Mouse (Mus musculus): ENCODE measurements at regions not wholly inside any gene's neighbourhood (a gene's known extent, or its start where the extent isn't known, plus 50 kb on each side); places are given as distances from the start of the nearest gene placed in this dataset.

DNA sequence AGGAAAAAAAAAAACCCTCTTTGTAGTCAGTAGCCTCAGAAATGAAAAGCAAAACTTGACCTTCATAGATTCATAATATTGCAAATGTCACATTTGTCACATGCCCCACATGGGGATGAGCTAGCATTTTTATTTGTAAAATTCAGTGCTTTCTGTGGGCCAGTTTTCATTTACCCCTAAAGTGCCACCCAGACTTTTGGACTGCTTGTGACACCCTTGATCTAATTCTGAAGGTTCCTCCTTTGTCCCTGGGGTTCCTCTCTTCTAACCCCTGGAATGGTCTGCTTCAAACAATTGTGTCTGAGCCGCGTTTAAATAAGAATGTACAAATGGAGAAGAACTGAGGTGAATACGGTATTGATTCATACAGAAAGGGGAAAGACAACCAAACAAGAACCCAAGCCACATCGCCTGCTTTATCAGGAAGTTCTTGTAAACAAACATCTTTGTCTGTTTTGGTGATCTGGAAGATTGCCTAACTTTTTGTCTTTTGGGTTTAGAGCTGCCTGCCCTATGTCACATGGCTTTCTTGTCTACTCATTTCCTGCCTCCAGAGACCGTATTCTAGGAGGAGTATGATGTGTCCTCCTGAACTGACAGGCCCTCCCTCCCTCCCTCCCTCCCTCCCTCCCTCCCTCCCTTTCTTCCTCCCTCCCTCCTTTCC, 203.1 kb upstream of the Gm9833 start:
- Histone ChIP-seq H3K9me3 (replicated peaks) (no peaks in the 10 kb centered on the region), H3K36me3 (no peaks in the 10 kb centered on the region), H3K27me3 (replicated peaks) (no peaks in the 10 kb centered on the region), H3K4me1 (0 out of 2 replicates have a peak, but pooled peaks cover 3% of the 10 kb centered on the region), H3K4me3 (no peak overlapping the region), H3K27ac (no peak overlapping the region), H3K4me2 (no peak overlapping the region), H3K9ac (no peak overlapping the region)
- no peak for ATAC-seq
- 16% methylated on average over 5 of the region's 5 CpGs for WGBS (ENCODE audit: insufficient replicate concordance)

DNA sequence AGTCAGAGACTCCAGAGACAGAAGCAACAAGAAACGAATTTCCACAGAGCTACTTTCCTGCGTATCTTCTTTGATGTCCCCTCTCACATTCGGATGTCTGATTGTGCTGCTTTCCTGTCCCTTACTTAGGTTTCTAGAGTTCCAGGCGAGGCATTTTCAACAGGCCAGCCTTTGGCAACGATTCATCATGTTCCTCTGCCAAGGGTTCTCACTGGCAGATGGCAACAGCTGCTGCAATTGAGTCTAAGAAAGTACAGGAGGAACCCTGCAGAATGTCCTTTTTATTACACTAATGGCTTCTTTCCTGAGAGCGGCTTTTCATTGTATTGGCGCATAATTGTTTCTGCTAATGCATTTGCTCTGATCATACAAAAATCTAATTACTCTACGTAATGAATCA, 202.3 kb upstream of the Gm9833 start:
- ATAC-seq: no peak
- Histone ChIP-seq H3K4me1 (0 out of 2 replicates have a peak, but pooled peaks cover 3% of the 10 kb centered on the region), H3K4me3 (no peak overlapping the region), H3K9me3 (replicated peaks) (no peaks in the 10 kb centered on the region), H3K27ac (no peak overlapping the region), H3K36me3 (no peaks in the 10 kb centered on the region), H3K4me2 (no peak overlapping the region), H3K27me3 (replicated peaks) (no peaks in the 10 kb centered on the region), H3K9ac (no peak overlapping the region)
- WGBS (ENCODE audit: insufficient replicate concordance): 54% methylated on average over 8 of the region's 8 CpGs

DNA sequence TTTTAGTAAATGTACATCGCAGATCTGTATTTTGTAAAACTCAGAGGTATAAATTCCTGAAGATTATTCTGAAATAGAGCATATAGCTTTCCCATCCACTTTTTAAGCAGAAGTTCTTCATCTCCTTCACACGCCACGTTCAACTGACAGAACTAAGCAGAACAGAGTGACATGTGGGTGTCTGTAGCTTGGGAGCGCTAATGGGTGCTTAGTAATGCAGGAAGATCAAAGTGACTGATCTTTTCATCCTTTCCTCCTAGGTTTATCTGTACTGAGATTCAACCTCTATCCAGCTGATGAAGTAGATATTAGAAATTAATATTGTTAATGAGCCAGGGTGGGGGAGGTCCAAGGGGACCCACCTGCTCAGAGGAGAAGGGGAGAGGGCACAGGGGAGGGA, 201.8 kb upstream of the Gm9833 start:
- Histone ChIP-seq H3K27ac (no peak overlapping the region), H3K9ac (no peak overlapping the region), H3K4me2 (no peak overlapping the region), H3K4me1 (0 out of 2 replicates have a peak, but pooled peaks cover 3% of the 10 kb centered on the region), H3K4me3 (no peak overlapping the region), H3K27me3 (replicated peaks) (no peaks in the 10 kb centered on the region), H3K9me3 (replicated peaks) (no peaks in the 10 kb centered on the region), H3K36me3 (no peaks in the 10 kb centered on the region)
- no peak for ATAC-seq
- 55% methylated on average over 4 of the region's 4 CpGs for WGBS (ENCODE audit: insufficient replicate concordance)

DNA sequence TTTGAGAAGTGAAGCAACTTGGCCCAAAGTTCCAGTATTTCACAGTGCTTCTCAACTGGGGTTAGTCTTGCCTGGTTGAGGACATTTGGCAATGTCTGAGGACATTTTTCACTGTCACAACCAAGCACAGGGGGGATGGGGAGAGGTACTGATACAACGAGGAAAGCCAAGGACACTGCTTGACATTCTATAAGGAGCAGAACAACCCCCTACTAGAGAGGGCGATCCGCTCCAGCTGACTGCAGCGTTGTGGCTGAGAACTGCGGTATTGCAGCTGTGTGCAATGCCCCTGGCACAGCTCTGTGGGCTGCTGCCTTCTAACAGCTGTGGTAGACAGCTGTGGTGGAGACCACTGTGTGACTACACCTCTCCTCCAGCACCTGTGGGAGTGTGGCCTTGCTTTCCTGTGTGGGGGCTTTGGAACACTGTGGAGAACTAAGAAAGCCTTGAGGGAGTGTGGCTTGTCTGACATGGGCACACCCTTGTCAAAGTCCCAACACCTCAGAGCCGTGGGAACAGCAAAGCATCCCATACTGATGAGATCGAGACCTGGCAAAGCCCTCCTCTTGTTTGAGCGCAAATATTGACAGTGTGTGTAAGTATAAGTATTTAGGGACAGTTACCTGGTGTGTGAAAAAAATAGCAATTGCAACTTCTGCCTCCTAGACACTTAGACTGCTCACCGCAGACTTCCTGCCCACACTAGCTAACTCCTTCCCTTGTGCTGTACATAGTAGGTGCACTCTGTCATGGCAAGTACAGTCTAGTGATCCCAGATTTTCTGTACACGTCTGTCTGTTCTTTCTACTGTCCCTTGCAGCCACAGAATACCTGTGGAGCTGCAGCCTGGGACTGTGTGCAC, 200.9 kb upstream of the Gm9833 start:
- ATAC-seq: no peak; the same call in 1 of the 2 replicates
- Histone ChIP-seq H3K4me3 (no peak overlapping the region), H3K9ac (no peak overlapping the region), H3K36me3 (no peaks in the 10 kb centered on the region), H3K9me3 (replicated peaks) (no peaks in the 10 kb centered on the region), H3K4me2 (no peak overlapping the region), H3K27ac (no peak overlapping the region), H3K27me3 (replicated peaks) (no peaks in the 10 kb centered on the region), H3K4me1 (0 out of 2 replicates have a peak, but pooled peaks cover 3% of the 10 kb centered on the region)
- WGBS (ENCODE audit: insufficient replicate concordance): 39% methylated on average over 10 of the region's 10 CpGs

DNA sequence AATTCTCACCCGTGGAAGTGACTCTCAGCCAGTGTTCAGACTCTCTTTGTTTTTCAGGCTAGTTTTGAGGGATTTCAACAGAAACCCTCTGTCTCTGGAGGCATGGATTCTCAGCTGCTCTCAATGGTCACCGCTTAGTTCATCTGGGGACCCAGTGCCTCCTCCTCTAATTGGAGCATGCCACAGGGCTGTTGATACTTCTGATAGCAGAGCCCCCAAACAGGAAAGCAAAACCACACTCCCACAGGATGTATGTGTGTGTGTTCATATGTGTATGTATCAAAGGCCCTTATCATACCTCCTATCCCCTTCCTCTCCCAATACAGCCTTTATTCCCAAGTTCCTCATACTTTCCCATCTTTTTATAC, 200.3 kb upstream of the Gm9833 start:
- 32% methylated on average over 2 of the region's 2 CpGs for WGBS (ENCODE audit: insufficient replicate concordance)

DNA sequence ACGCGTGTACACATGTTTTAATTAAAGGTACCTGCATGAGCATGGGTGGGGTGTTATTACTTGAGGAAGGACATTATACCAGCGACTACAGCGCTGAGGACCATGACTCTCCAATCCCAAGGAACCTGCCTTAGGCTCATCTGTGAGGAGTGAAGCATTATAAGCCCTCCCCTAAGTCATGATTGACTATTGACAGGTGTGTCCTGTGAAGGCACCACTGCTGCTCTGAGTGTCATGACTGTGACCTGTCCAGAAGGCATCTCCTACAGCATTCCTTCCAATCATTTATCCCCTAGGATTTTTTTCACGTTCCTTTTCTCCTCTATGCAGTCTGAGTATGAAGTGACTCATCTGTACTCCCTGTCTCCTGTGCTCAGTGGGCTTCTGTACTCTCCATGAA, 199.9 kb upstream of the Gm9833 start:
- Histone ChIP-seq H3K9ac (no peak overlapping the region), H3K27ac (no peak overlapping the region), H3K9me3 (replicated peaks) (no peaks in the 10 kb centered on the region), H3K4me1 (0 out of 2 replicates have a peak, but pooled peaks cover 3% of the 10 kb centered on the region), H3K36me3 (no peaks in the 10 kb centered on the region), H3K4me2 (no peak overlapping the region), H3K4me3 (no peak overlapping the region), H3K27me3 (replicated peaks) (no peaks in the 10 kb centered on the region)
- 65% methylated on average over 5 of the region's 5 CpGs for WGBS (ENCODE audit: insufficient replicate concordance)
- ATAC-seq: no peak

More for the DNA sequence above, 200.3 kb upstream of the Gm9833 start:
- Histone ChIP-seq H3K4me2 (no peak overlapping the region), H3K4me3 (no peak overlapping the region), H3K9me3 (replicated peaks) (no peaks in the 10 kb centered on the region), H3K36me3 (no peaks in the 10 kb centered on the region), H3K9ac (no peak overlapping the region), H3K4me1 (0 out of 2 replicates have a peak, but pooled peaks cover 3% of the 10 kb centered on the region), H3K27me3 (replicated peaks) (no peaks in the 10 kb centered on the region), H3K27ac (no peak overlapping the region)
- ATAC-seq: no peak

DNA sequence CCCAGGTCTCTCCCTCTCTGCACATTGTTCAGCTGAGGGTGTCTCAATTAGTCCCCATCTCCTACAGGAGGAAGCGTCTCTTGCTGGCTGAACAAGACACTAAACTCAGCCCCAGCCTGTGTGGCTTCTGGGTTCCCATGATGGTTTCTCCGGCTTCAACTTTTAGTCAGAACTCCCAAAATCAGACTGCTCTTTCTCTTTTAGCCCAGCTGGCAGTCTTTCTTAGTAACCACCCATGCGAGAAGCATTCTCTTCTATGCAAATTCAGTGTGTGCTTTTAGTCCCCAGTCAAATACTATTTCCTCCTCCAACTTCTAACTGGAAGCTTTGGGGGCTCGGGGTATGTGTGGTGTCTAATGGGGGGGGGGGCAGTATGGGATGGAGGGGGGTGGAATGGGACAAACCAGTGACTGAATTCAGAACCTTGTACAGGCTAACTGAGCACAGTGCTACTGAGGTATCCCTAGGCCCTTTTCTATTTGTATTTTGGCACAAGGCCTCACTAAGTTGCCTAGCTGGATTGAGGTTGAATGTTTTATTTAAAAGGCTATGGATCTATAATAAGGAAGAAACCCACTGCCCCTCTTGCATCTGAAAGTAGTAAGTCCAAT, 194.9 kb upstream of the Gm9833 start:
- no peak overlapping the region for H3K4me2 ChIP-seq
- no peaks in the 10 kb centered on the region for H3K9me3 ChIP-seq (replicated peaks)
- no peaks in the 10 kb centered on the region for H3K27me3 ChIP-seq (replicated peaks)
- H3K27ac ChIP-seq: no peak overlapping the region
- 57% methylated on average over 4 of the region's 4 CpGs for WGBS (ENCODE audit: insufficient replicate concordance)
- H3K36me3 ChIP-seq: no peaks in the 10 kb centered on the region
- H3K9ac ChIP-seq: no peak overlapping the region
- H3K4me1 ChIP-seq: no peaks in the 10 kb centered on the region
- no peak for ATAC-seq
- no peak overlapping the region for H3K4me3 ChIP-seq

DNA sequence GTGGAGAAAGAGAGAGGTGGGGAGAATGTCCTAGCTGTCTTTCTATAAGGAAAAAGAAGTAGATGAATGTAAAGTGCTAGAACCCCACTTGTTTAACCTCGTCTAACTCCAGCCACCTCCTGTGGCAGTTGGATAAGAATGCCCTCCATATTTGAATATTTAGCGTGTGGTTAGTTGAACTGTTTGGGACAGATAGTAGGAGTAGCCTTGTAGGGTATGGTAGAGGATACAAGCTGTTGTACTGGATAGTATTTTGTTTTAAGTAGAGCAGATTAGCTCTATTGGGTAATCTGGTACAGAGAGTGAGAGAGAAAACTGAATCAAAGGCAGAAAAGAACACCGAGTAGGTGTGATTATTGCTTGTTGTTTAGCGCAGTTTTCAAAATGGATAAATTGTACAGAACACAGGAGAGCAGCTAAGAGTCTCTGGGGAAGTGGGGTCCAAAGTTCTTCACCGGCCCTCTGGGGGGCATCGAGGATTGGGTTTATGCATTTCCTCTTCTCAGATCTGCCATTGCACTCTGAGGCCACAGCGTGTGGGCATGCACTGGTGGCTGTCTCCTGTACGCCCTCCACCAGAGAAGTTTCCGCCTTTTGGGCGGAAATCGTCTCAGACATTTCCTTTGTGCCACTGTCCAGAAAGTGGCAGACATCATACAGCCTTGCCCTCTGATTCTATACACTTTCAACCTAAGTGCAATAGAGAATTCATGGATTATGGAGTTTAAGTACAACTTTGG, 192.3 kb upstream of the Gm9833 start:
- Histone ChIP-seq H3K36me3 (no peaks in the 10 kb centered on the region), H3K4me3 (no peak overlapping the region), H3K27me3 (replicated peaks) (no peaks in the 10 kb centered on the region), H3K4me2 (no peak overlapping the region), H3K9me3 (replicated peaks) (no peaks in the 10 kb centered on the region), H3K27ac (no peak overlapping the region), H3K4me1 (no peaks in the 10 kb centered on the region), H3K9ac (no peak overlapping the region)
- ATAC-seq: no peak
- WGBS (ENCODE audit: insufficient replicate concordance): 65% methylated on average over 11 of the region's 11 CpGs

DNA sequence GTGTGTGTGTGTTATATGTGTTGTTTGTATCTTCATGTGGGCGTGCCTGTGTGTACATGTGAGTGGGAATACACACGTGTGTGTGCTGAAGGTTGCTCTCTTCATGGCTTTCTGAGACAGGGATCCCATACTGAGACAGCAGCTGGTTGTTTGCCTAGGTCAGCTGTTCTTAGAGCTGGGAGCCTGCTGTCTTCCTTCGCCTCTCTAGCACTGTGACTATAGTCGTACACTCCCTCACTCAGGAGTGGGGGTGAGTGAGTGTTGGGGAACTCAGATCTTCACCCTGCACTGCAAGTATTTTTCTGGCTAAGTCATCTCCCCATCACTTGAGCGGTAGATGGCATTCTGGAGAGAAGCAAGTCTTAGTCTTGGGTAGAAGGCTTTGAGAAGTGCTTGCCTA, 191.6 kb upstream of the Gm9833 start:
- ATAC-seq: no peak
- no peaks in the 10 kb centered on the region for H3K36me3 ChIP-seq
- WGBS (ENCODE audit: insufficient replicate concordance): 63% methylated on average over 5 of the region's 5 CpGs

DNA sequence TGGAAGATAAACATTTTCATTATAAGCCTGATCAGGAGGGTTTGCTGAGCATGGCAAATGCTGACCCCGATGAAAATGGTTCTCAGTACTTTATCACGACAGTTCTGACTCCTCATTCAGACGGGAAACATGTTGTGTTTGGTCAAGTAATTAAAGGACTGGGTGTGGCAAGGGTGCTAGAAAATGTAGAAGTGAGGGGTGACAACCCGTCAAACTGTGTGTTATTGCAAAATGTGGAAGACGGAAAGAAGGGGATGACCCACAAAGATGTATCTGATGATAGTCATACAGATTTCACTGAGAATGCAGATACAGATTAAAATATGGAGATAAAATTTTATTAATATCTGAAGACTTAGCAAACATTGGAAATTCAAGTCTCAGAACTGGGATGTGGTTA, 186.2 kb upstream of the Gm9833 start:
- H3K9ac ChIP-seq: no peak overlapping the region
- no peak overlapping the region for H3K4me2 ChIP-seq
- WGBS (ENCODE audit: insufficient replicate concordance): 53% methylated on average over 5 of the region's 5 CpGs
- H3K27ac ChIP-seq: no peak overlapping the region
- no peak for ATAC-seq
- no peaks in the 10 kb centered on the region for H3K27me3 ChIP-seq (replicated peaks)
- H3K4me3 ChIP-seq: no peak overlapping the region
- H3K9me3 ChIP-seq (replicated peaks): no peaks in the 10 kb centered on the region
- no peaks in the 10 kb centered on the region for H3K4me1 ChIP-seq
- no peaks in the 10 kb centered on the region for H3K36me3 ChIP-seq

More for the DNA sequence above, 191.6 kb upstream of the Gm9833 start:
- H3K4me2 ChIP-seq: no peak overlapping the region
- H3K4me3 ChIP-seq: no peak overlapping the region
- H3K4me1 ChIP-seq: no peaks in the 10 kb centered on the region
- H3K27me3 ChIP-seq (replicated peaks): no peaks in the 10 kb centered on the region
- H3K9ac ChIP-seq: no peak overlapping the region
- no peaks in the 10 kb centered on the region for H3K9me3 ChIP-seq (replicated peaks)
- no peak overlapping the region for H3K27ac ChIP-seq

DNA sequence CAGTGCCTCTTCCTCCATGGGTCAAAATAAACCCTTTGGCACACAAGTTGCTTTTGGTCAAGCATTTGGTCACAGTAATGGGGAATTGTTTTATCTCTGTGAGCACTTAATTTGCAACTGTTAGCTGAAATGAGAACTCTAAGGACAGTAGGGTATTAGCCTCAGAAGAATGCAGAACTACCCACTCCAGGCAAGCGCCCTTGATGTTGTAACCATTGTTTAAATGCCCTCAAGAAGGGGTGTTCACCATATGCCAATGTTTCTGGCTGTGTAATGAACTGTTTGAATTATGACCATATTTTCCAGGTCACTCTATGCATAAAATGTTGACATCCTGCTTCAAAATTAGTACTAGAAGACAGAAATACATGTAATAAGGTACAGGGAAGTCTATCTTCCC, 174.6 kb upstream of the Gm9833 start:
- Histone ChIP-seq H3K4me3 (no peak overlapping the region), H3K9me3 (replicated peaks) (no peaks in the 10 kb centered on the region), H3K36me3 (no peaks in the 10 kb centered on the region), H3K9ac (no peak overlapping the region), H3K27ac (no peak overlapping the region), H3K27me3 (replicated peaks) (no peaks in the 10 kb centered on the region), H3K4me1 (no peaks in the 10 kb centered on the region), H3K4me2 (no peak overlapping the region)
- no peak for ATAC-seq
- WGBS (ENCODE audit: insufficient replicate concordance): 66% methylated on average over 1 of the region's 1 CpGs
